Mouse (Mus musculus) cerebellum, adult 8-10 months (tissue): ENCODE data around the gene Kctd6.

ENCODE experiments used
- DNase-seq: peaks from one replicate; pipeline ENCODE4 v3.0.0; 2022

Gene Kctd6

DNA sequence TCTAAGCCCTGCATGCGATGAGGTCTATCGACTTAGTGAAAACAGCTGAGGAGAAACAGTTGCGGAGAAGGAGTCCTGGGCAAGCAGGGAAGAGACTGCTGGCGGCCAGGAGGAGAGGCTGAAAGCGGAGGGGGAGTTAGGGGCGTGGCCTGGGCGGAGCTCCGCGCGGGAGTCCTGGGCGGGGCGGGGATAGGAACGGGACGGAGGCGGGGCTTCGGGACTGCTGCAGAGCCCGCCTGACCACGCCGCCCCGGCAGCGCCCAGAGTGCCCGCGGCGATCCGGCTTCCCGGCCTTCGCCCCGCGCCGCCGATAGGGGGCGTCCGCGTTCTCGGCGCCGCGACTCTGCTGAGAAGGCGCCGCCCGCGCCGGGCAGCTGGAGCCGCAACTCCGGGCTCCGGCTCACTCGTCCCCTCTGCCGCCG, at the start of gene Kctd6:
Gene Kctd6, plus strand, starts transcription at position 338 of the 422 bp plus-strand sequence.
- DNase-seq, result peak; percentile 99

DNA sequence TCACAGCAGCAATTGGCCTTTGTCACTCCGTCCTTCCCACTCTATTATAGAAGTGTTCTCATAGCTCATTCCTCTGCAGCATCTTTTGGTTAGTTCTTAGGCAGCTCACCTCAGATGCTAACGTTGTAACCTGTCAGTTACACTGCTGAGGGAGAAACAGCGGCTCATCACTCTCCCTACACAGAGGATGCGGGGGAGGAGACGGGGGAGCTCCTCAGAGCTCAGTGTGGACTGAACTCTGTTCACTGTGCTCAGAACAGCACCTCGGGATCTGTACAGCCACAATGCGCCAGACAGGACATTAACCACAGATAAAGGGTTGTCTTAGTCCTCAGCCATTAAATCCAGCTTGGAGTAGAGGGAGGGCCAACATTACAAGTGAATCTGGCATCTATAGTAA, 49.5 kb upstream of the Kctd6 start:
- DNase-seq, result no peak

DNA sequence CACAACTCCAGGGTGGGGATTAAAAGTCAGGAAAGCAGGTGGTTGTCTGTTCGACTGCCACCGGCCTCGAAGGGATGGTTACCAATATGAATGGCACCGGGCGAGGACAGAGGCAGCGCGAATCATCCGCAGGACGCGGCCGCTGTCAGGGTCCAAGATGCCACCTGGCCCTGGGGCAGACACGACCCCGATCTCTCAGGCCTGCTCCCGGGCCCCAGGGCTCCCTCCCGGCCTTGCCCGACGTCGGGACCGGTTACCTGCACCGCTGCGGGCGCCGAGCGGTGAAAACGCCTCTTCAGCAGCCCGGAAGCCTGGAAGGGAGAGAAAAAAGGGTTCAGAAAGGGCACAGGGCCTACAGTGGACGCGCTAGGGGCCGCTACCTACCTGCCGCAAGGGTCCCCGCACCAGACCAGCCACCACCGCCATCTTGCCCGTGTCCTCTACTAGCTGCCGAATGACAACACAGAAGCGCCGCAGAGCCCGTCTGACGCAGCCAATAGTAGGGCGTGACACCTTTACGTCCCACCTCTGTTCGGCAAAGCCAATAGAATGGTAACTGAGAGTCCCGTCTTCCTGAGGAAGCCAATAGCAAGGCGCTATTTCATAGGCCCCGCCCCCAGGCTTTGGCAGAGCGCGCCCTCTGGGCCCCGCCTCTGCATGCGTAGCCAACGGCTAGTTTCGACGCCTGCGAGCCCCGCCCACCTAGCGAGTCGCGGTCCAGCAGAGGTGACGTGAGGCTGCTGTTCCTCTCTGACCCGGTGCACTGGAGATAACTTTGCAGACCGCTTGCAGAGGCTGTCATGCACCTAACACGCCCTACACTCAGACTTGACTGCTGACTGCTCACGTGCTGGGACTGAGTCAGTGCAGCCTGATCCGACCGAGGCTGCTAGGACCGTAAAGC, 41.2 kb upstream of the Kctd6 start, which contains the start of gene Pdhb:
Gene Pdhb, minus strand, starts transcription at position 519 of the 904 bp plus-strand sequence.
- DNase-seq, result peak; percentile 99

DNA sequence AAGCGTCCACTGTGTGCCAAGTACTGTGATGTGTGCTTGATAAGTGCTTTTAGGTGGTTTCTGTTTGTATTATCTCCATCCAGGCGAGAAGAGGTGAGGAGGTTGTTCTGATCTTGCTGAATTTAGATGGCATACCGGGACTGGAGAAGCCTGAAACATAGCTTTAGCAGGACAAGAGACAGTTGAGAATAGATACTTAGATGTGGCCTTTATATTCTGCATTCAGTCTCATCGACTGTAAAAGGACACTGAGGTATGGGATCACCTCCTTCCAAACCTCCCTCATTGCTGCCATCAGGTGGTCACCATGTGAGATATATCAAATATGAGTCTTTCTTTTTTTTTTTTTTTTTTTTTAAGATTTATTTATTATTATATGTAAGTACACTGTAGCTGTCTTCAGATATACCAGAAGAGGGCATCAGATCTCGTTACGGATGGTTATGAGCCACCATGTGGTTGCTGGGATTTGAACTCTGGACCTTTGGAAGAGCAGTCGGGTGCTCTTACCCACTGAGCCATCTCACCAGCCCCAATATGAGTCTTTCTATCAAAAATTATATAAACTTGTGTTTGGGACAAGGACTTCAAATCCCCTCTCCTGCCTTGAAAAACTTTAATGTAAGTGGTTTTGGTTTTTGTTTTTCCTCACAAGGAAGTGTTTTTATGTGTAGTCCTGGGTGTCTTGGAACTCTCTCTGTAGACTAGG, 40.2 kb upstream of the Kctd6 start:
- peak; percentile 61 for DNase-seq

DNA sequence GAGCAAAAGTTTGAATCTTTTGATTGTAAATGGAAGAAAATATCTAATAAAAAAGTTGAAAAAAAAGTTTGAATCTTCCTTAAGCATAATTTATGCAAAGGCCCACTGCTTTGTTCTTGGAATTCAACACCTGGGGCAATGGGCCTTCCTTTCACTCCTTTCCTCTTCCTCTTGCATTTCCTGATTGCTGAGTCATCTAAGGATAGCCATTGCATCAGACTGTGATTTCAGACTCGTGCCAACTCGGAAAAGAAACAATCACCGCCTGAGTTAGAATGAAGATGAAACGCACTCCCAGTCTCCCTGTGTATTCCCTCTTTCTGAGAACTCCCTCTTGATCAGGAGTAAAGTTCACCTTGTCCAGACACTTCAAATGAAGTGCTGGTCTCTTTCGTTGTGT, 39.3 kb upstream of the Kctd6 start:
- DNase-seq, result no peak

DNA sequence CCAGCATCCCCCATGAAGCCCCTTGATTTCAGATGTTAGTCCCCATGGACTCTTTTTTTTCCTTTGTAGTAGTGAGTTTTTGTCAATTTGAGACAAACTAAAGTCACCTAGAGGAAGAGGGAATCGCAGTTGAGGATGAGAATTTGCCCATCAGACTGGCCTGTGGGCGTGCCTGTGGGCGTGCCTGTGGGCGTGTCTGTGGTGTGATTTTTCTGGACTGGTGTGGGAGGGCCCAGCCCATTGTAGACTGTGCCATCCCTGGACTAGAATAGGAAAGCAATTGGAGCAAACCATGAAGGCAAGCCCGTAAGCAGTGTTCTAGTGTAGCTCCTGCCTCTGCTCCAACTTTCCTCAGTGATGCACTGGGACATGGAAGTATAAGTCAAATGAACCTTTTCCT, 37.7 kb upstream of the Kctd6 start:
- DNase-seq, result no peak

DNA sequence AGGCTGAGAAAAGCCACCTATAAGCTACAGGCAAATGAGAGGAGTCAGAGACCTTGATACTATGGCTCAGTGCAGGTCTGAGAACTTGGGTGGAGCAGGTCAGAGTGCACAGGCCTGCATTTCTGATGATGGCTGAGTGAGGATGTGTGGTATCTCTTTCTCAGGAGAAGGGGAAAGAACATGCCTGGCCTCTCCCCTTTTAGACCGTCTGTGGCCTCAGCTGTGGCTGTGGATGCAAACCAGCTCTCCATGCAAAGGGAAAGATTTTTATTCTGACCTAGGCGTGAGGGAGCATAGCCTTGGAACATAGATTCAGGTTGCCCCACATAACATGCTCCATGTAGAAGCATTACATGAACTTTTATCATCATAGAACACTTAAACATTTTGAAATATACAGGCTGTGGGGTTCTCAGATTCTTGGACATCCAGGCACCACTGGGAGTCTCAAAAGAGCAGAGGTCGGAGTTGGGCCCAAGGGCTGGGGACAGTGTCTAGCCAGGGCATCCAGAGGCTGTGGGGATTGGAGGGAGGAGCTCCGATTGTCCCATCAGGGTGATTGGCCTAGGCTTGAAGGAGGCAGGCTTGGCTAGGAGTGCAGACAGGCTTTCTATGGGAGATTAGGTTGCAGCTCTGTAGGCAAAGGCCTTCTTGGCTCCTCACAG, 33.4 kb upstream of the Kctd6 start:
- DNase-seq, result no peak

DNA sequence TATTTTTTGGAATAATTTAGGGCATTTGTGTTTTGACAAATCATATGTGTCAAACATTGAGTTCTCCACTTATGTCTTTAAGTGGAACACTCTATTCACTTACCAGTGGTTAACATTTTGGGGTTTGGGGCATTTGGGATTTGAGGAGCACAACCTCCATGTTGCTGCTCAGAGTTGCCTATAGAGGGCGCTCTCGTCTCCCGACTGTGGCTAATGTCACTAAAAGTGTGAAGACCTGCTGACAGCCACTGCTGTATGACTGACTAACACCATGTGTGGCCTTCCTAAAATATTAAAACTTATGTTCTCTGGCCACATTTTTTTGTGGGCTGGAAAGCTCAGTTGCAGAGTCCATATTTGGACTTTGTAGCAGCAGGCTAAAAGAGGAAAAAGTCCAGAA, 30.6 kb upstream of the Kctd6 start:
- DNase-seq, result no peak

DNA sequence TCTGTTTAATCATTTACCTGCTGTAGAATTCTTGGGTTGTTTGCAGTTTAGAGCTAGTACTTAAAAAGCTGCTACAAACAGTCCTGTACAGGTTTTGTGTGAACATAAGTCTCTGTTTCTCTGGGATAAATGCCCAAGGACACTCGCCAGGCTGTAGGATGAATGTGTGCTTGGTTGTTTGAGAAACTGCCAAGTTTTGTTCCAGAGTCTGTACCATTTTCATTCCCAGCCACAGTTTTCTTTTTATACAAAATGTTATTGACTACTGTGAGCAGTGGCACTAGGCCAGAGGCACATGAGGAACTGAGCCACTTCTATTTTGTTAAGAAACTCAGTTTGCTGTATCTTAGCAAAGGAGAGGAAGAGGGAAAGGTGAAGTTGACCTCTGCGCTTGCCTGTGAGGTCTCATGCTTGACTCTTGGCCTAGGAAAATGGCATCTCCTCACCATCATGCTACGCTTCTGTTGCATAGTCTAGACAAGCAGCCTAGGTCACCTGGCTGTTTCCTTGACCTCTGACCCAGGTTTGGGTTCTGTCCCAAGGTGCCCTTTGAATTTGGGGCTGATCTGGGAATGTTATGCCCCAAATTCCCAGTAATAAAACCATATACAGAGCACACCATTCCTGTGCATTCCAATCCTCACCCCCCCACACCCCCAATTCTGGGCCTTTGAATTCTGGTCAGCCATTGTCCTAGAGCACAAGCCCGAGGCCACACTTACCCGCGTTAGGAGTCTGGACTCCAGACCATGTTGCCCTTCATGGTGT, 27.5 kb upstream of the Kctd6 start:
- no peak for DNase-seq

DNA sequence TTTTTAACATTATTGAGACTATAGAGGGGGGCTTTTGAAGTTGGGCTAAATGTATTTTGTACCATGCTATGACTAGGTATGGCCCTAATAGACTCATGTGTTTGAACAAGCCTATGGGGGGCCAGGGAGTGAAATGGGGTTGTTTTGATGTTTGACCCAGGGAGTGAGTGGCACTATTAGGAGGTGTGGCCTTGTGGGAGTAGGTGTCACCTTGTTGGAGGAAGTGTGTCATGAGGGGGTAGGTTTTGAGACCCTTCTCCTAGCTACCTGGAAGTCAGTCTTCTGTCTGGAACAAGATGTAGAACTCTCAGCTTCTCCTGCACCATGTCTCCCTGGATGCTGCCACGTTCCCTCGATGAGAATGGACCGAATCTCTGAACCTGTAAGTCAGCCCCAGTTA, 23.4 kb upstream of the Kctd6 start:
- DNase-seq, result no peak

DNA sequence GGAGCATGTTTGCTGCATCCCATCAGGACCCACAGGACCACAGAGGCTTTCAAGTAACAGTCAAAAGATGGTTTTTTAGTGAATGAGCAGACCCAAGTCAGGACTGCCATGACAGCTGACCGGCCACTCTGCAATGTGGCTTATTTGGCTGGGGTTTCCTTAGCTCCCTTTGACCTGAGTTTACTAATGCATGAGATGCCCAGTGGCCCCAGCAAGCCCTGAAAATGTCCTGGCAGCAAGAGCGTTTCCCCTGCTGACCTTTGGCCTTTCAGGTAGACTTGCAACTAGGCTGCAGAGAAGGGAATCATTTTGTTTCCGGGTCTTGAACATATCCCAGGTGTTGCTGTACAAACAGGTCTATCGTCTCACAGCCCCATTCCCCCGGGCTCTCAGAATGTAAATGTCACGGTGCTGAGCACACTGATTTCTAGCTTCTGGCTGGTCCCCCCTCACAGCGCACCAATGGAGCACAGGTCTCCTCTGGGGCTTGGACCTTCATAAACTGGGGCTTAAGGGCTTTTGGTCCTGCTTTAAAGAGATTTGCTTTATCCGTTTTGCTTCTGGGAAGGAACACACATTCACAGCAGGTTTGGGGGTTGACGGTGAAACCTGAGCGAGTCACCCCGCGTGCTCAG, 22.5 kb upstream of the Kctd6 start:
- DNase-seq, result no peak

DNA sequence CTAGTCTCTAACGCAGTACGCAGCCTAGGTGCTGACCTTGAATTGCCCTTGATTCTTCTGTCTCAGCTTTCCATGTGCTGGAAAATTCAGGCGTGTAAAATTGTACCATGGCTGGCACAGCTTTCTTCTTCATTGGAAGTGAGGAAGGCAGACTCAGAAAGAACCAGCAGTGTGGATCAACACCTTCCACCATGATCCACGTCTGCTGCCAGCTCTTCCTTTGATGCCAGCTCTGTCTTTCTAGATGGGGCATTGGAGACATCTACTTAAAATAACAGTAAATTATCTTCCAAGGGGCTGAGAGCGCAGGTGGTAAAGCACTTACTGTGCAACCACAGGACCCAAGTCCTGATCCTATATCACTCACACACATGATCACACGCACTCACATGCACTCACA, 21.2 kb upstream of the Kctd6 start:
- DNase-seq, result no peak

DNA sequence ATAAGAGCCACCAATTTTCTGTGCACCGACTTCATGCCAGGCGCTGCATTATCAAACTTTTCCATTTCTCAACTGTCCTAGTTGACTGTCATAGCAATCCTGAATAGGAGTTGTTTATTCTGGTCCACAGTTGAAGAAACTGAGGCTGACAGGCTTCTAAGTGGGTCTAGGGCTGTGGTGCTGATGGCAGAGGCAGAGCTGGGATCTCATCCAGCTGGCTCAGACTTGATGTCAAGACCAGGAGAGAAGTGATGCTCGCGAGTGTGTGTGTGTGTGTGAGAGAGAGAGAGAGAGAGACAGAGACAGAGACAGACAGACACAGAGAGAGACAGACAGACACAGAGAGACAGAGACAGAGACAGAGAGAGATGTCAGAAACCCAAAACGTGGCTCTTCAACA, 13.2 kb upstream of the Kctd6 start:
- no peak for DNase-seq

DNA sequence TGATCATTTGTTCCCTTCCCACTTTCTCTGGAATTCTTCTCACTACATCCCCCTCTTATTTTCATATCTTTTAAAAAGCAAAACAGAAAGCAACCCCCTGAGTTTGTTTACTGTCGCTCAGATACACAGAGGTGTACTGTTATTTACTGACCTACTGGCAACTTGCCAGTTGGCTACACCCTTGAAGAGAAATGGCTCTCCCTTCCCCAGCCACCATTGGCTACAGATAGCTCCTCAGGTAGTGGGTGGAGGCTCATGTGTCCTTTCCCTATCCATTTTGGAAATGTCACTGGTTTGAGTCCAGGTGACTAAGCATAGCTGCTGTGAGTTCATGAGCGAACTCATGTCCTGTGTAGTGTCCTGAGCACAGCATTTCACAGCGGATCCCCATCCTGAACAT, 12.2 kb upstream of the Kctd6 start:
- DNase-seq, result no peak

DNA sequence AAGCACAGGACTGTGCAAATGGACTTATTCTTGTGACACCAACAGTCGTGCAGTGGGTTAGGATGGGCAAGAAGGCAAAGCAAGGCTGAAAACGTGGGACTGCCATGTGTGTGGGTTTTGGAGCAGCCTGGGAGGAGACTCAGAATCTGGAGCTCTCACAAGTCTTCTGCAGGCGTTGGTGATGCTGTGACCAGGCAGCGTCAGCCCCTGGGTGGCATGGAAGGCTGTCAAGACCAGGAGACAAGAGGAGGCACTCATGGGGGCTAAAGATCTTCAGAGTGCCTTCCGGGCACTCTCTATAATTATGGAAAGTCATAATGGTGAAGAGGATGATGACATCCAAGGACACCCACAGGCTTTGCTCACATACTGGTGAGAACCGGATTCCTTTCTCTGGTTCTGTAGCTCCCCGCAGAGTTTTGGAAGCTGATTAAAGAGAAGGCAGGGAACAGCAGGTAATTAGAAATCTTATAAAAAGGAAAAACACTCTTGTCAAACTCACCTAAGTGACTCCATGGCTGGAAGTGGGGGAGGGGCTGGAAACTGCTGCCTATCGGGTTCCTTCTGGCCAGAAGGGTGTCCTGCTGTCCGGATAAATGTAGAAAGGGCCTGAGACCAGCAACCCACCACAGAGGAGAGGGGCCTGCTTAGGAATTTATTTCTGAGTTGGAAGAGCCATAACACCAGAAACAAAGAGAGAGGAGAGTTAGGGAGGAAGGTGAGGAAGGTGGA, 7.6 kb upstream of the Kctd6 start:
- no peak for DNase-seq

DNA sequence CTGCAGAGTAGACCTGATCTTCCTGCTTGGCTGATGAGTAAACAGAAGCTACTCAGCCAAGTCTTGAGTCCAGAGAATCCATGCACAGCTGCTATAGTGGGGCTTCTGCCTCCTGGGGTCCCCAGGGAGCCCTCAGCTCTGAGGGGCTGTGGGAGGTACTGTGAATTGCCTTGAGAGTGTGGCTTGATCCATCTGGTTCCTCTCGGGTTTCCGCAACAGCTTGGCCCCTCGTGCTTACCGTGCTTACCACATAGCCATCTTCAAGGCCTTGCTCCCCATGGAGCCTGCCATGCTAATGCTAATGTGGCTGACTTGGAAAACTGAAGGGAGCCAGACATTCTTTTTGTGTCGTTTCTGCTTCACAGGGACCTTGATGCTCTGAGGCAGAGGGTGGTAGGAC, 6.8 kb upstream of the Kctd6 start:
- no peak for DNase-seq

DNA sequence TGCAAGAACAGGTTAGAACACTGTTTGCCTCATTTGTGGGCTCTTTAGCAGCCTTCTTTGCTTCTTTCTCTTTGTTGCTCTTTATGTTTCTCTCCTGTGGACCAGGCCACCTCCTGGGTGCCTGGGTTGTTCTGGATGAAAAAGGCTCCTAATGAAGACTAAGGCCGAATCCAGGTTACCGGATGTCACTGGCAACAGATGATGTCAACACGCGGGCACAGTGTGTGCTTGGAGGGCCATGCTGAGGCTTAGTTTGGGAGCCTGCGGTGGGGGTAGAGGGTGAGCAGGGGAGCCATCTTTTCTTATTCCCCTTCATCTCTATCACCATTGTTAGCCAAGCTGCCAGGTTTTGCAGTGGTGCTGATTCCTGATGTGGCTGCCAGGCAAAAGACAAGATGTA, 6.4 kb upstream of the Kctd6 start:
- no peak for DNase-seq

DNA sequence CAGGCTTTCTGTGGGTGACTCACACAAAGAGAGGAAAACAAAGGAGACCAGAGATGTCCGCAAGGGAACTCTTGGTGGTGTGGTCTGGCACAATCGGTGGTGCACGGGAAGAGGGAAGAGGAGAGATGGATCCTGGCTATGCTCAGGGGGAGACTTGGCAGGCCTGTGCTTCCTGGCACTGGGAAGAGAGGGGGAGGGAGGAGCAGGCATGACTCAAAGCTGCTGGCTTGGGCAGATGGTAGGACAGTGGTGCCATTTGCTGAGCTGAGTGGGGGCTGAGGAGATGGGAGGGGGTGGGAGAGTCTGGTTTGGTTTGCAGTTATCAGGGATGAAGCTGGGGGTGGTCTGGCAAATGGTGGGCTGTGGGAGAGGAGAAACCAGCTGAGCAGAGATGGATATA, 5.1 kb upstream of the Kctd6 start:
- DNase-seq, result no peak

DNA sequence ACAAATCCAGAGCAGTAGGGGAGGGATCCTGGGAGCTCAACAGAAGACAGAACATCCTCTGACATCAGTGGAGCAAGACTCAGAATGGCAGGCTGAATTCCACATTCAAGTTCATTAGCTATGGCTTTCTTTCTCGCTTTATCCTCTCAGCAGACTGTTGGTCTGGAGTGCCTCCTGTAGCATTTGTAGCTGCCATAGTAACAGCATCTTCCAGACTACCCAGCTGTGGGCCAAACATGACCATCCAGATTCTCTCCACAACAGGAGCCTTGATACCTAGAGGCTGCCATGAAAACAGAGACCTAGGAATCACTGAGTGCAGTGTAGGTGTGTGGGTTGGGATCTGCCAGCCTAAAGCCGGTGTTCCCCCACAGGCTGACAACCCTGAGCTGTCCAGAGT, 4.0 kb upstream of the Kctd6 start:
- DNase-seq, result no peak

DNA sequence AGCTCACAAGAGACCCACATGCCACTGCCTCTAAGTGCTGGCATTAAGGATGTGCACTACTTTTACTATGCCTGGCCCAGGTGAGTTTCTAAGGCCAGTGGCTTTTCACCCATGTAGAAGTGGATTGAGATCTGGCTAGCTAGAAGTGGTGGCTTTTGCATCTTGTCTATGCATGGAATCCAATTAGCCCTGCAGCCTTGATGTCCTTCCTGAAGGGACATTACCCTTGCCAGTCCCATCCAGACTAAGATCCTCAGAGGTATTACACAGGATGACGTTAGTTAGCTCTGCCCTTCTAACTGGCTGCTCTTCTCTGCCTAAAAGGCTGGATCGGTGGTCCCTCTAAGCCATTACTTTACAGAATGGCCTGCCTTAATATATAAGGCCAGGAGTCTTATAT, 944 bp upstream of the Kctd6 start:
- DNase-seq, result no peak

DNA sequence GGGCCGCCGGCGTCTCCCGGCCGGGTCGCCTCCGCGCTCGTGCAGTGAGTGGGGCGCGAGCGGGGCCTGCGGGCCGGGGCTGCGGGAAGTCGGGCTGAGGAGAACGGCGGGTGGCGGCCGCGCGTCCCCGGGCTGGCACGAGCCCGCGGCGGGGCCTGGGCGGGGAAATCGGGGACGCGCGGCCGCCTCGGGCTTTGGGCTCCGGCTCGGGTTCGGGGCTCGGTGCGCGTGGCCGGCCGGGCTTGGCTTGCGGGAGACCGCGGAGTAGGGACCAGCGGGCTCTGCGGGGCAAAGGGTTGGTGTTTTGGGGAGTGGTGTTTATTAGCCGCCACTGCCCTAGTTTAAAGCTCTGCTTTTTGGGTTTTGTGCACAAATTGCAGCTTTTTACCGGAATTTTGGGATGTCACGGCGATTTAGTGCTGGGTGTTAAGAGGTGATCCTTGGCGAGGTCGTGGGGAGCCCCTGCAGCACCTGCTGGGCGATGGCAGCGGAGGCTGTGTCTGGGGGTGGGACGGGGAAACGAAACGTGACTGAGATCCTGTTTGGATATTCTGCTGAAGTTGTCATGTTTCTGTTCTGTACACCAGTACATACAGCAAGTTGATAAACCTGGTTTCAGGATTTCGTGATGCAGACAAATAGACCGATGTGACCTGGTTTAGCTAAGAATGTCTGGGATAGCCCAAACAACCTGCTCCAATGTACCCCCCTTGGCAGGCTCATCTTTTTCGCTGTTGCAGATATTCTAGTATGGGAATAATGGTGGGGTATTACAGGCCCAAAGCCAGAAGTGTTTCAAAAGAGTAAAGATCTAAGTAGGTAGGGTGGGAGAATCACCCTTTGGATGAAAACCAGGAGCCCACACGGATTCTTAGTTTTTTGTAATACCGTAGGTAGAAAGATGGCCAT, 613 bp downstream of the Kctd6 start:
- peak; percentile 81 for DNase-seq
